Mouse (Mus musculus) heart, embryonic 10.5 days (tissue): ENCODE data around the gene Mrgprf. TPM values are rescaled to one million over a fixed set of nuclear protein-coding genes. Genes with fewer than 3 reads are reported as not detected.
A peak's percentile ranks its signal among the peaks of the same experiment; 100 is the strongest.

Experiments used
- DNase-seq: peaks from one replicate; pipeline ENCODE4 v3.0.0-alpha.2; 2017; ENCODE audit warnings: low spot score
- H3K27ac ChIP-seq: fragments of 300-500 bp; sonication (generic); 2 replicates; pipeline ENCODE4 v1.5.1; 2016; ENCODE audit warnings: mild to moderate bottlenecking
- H3K27me3 ChIP-seq: fragments of 300-500 bp; sonication (generic); 2 replicates; pipeline ENCODE4 v1.6.1; 2016; ENCODE audit warnings: mild to moderate bottlenecking; ENCODE audit not compliant: poor library complexity, insufficient read depth, severe bottlenecking
- H3K36me3 ChIP-seq: fragments of 300-500 bp; sonication (generic); 2 replicates; pipeline ENCODE4 v1.6.1; 2016; ENCODE audit warnings: mild to moderate bottlenecking, moderate library complexity
- H3K4me1 ChIP-seq: fragments of 300-500 bp; sonication (generic); 2 replicates; pipeline ENCODE4 v1.6.1; 2016; ENCODE audit warnings: mild to moderate bottlenecking
- H3K4me3 ChIP-seq: fragments of 300-500 bp; sonication (generic); 2 replicates; pipeline ENCODE4 v1.5.1; 2016; ENCODE audit warnings: mild to moderate bottlenecking, moderate library complexity
- H3K9me3 ChIP-seq: fragments of 300-500 bp; sonication (generic); 2 replicates; pipeline ENCODE4 v1.6.1; 2016; ENCODE audit warnings: mild to moderate bottlenecking, moderate library complexity
- WGBS: fragments of 180-500 bp; shearing (Covaris S2); methylation state at CpG from one replicate; pipeline ENCODE4 v1.1.7; 2016; 5-methylcytosine and 5-hydroxymethylcytosine counted together
- polyA plus RNA-seq: library from polyadenylated mRNA; unstranded; fragments of >200 nt; fragmentation: Nextera tagmentation; extraction: Ambion mirVana; gene quantifications from 2 replicates; pipeline ENCODE4 v1.2.1, GENCODE M21; 2016

Mrgprf gene
- polyA plus RNA-seq, 1 experiment from 2014 or later, result 0.21 TPM

- H3K27me3 ChIP-seq, result no peaks in the 10 kb centered on the region
- peaks cover 11% of the 10 kb centered on the region for H3K36me3 ChIP-seq
- peaks cover 41% of the 10 kb centered on the region for H3K4me1 ChIP-seq
- peak overlapping the region; percentile 60; the same call in 1 of the 2 replicates for H3K4me3 ChIP-seq
- H3K27ac ChIP-seq, result peak overlapping the region; percentile 82; the same call in 1 of the 2 replicates
- WGBS, result 67% methylated on average over 3 of the region's 3 CpGs
- no peak for DNase-seq
- H3K9me3 ChIP-seq, result no peaks in the 10 kb centered on the region
Observed at GRCm38 (mm10) chr7:145284293-145284692, 16.3 kb upstream of the Mrgprf start.

- WGBS, result 79% methylated on average over 4 of the region's 4 CpGs
- H3K27me3 ChIP-seq, result no peaks in the 10 kb centered on the region
- no peak overlapping the region for H3K27ac ChIP-seq
- no peak for DNase-seq
- no peak overlapping the region for H3K4me3 ChIP-seq
- H3K36me3 ChIP-seq, result no peaks in the 10 kb centered on the region
- peaks cover 46% of the 10 kb centered on the region for H3K4me1 ChIP-seq
- H3K9me3 ChIP-seq, result no peaks in the 10 kb centered on the region
Observed at GRCm38 (mm10) chr7:145285476-145285875, 15.2 kb upstream of the Mrgprf start.

- Histone ChIP-seq H3K27me3 (0 out of 2 replicates have a peak, but pooled peaks cover 3% of the 10 kb centered on the region), H3K4me3 (no peak overlapping the region), H3K9me3 (no peaks in the 10 kb centered on the region), H3K4me1 (peaks cover 30% of the 10 kb centered on the region), H3K27ac (no peak overlapping the region), H3K36me3 (no peaks in the 10 kb centered on the region)
- 52% methylated on average over 6 of the region's 6 CpGs for WGBS
- no peak for DNase-seq
Observed at GRCm38 (mm10) chr7:145287410-145287809, 13.2 kb upstream of the Mrgprf start.

- no peak for DNase-seq
- WGBS, result 22% methylated on average over 5 of the region's 5 CpGs
- Histone ChIP-seq H3K27me3 (0 out of 2 replicates have a peak, but pooled peaks cover 3% of the 10 kb centered on the region), H3K27ac (no peak overlapping the region), H3K9me3 (no peaks in the 10 kb centered on the region), H3K36me3 (no peaks in the 10 kb centered on the region), H3K4me3 (no peak overlapping the region), H3K4me1 (peaks cover 12% of the 10 kb centered on the region)
Observed at GRCm38 (mm10) chr7:145289302-145289701, 11.3 kb upstream of the Mrgprf start.

GRCm38 (mm10) chr7:145291847-145292246 lies 8.8 kb upstream of the Mrgprf start:
- Histone ChIP-seq H3K36me3 (no peaks in the 10 kb centered on the region), H3K4me3 (no peak overlapping the region), H3K27me3 (0 out of 2 replicates have a peak, but pooled peaks cover 3% of the 10 kb centered on the region), H3K9me3 (no peaks in the 10 kb centered on the region), H3K27ac (no peak overlapping the region), H3K4me1 (peaks cover 9% of the 10 kb centered on the region; the same call in 1 of the 2 replicates)
- DNase-seq, result no peak
- 93% methylated on average over 2 of the region's 2 CpGs for WGBS

- Histone ChIP-seq H3K36me3 (no peaks in the 10 kb centered on the region), H3K9me3 (no peaks in the 10 kb centered on the region), H3K27me3 (0 out of 2 replicates have a peak, but pooled peaks cover 3% of the 10 kb centered on the region), H3K27ac (no peak overlapping the region), H3K4me1 (peaks cover 9% of the 10 kb centered on the region; the same call in 1 of the 2 replicates), H3K4me3 (no peak overlapping the region)
- 60% methylated on average over 2 of the region's 2 CpGs for WGBS
- no peak for DNase-seq
Observed at GRCm38 (mm10) chr7:145292726-145293125, 7.9 kb upstream of the Mrgprf start.

GRCm38 (mm10) chr7:145293859-145294258 lies 6.8 kb upstream of the Mrgprf start:
- no peak for DNase-seq
- Histone ChIP-seq H3K9me3 (no peaks in the 10 kb centered on the region), H3K36me3 (no peaks in the 10 kb centered on the region), H3K4me1 (peaks cover 9% of the 10 kb centered on the region; the same call in 1 of the 2 replicates), H3K27me3 (0 out of 2 replicates have a peak, but pooled peaks cover 3% of the 10 kb centered on the region), H3K27ac (no peak overlapping the region), H3K4me3 (no peak overlapping the region)
- WGBS, result 31% methylated on average over 6 of the region's 6 CpGs

- Histone ChIP-seq H3K36me3 (no peaks in the 10 kb centered on the region), H3K27me3 (peaks cover 6% of the 10 kb centered on the region; the same call in 1 of the 2 replicates), H3K4me1 (peaks cover 32% of the 10 kb centered on the region), H3K9me3 (no peaks in the 10 kb centered on the region), H3K4me3 (no peak overlapping the region), H3K27ac (no peak overlapping the region)
- DNase-seq, result no peak
- WGBS, result 58% methylated on average over 3 of the region's 3 CpGs
Observed at GRCm38 (mm10) chr7:145298666-145299490, 1.8 kb upstream of the Mrgprf start.

- DNase-seq, result no peak
- Histone ChIP-seq H3K36me3 (no peaks in the 10 kb centered on the region), H3K4me3 (no peak overlapping the region), H3K4me1 (peaks cover 32% of the 10 kb centered on the region), H3K27me3 (peaks cover 12% of the 10 kb centered on the region; the same call in 1 of the 2 replicates), H3K27ac (no peak overlapping the region), H3K9me3 (no peaks in the 10 kb centered on the region)
- WGBS, result 60% methylated on average over 7 of the region's 7 CpGs
Observed at GRCm38 (mm10) chr7:145299562-145300320, 887 bp upstream of the Mrgprf start.

GRCm38 (mm10) chr7:145301008-145301340 lies 346 bp downstream of the Mrgprf start:
- no peaks in the 10 kb centered on the region for H3K9me3 ChIP-seq
- peaks cover 32% of the 10 kb centered on the region for H3K4me1 ChIP-seq
- no peak overlapping the region for H3K4me3 ChIP-seq
- no peak for DNase-seq
- H3K27me3 ChIP-seq, result peaks cover 13% of the 10 kb centered on the region; the same call in 1 of the 2 replicates
- no peaks in the 10 kb centered on the region for H3K36me3 ChIP-seq
- no peak overlapping the region for H3K27ac ChIP-seq

GRCm38 (mm10) chr7:145301341-145302005 lies 845 bp downstream of the Mrgprf start:
- 81% methylated on average over 6 of the region's 6 CpGs for WGBS
- no peak overlapping the region for H3K27ac ChIP-seq

GRCm38 (mm10) chr7:145302488-145303285 lies 2.1 kb downstream of the Mrgprf start:
- Histone ChIP-seq H3K27ac (peak overlapping the region; percentile 82), H3K27me3 (peaks cover 17% of the 10 kb centered on the region; the same call in 1 of the 2 replicates), H3K4me1 (peaks cover 32% of the 10 kb centered on the region), H3K4me3 (peak overlapping the region; percentile 48), H3K9me3 (no peaks in the 10 kb centered on the region), H3K36me3 (no peaks in the 10 kb centered on the region)
- peak; percentile 95 for DNase-seq
- 6% methylated on average over 20 of the region's 20 CpGs for WGBS

More at GRCm38 (mm10) chr7:145301341-145302005, 845 bp downstream of the Mrgprf start:
- peak; percentile 68 for DNase-seq
- Histone ChIP-seq H3K36me3 (no peaks in the 10 kb centered on the region), H3K4me1 (peaks cover 32% of the 10 kb centered on the region), H3K27me3 (peaks cover 13% of the 10 kb centered on the region; the same call in 1 of the 2 replicates), H3K4me3 (no peak overlapping the region), H3K9me3 (no peaks in the 10 kb centered on the region)
